Mouse (Mus musculus): ENCODE data around the gene Mpg. TPM values are rescaled to one million over a fixed set of nuclear protein-coding genes. Genes with fewer than 3 reads are reported as not detected.

Mpg gene
- polyA plus RNA-seq, 1 experiment, result 10.4 TPM

DNA sequence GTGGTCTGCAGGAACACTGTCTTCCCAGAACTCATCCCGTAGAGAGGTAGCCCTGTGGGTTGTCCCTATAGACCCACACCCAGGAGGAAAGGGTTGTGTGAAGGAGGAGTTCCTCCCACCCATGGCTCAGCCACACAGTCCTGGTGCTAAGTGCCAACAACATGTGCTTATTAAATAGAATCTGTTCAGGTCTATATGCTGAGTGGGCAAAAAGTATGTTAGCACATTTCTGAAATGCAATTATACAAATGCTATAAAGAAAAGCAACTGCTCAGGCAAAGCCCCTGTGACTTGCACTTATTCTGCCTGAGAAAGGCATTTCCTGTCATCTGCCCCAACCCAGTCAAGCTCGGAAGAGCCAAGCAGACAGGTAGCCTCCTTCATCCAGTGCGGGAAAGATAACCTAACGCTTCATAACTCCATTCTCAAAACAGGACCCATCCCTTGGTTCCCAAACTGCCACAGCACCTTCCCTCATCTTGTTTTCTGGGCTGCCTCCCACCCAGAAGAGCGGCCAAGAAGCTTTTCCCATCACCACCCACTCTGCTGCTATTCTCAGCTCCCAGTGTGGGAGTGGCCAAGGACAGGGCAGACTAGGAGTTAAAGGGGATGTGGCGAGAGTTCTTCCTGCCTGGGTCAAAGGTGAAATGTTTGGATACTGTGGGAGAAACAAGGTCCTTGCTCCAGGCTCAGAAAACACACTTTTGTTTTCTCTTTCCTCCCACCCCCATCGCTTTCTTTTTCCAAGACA, 17.1 kb downstream of the Mpg start:
- Histone ChIP-seq H3K36me3 (ENCODE audit: control insufficient read depth, insufficient read depth, low read length) (peaks cover 20% of the 10 kb centered on the region), H3K4me3 (ENCODE audit: extremely low read depth, insufficient read depth, insufficient read length) (no peak overlapping the region), H3K27me3 (ENCODE audit: control insufficient read depth, insufficient read depth, low read length) (no peaks in the 10 kb centered on the region), H3K27ac (ENCODE audit: insufficient read depth, low read length) (peak overlapping the region; percentile 2; the same call in 1 of the 2 replicates), H3K4me1 (ENCODE audit: control insufficient read depth, insufficient read depth, insufficient read length) (no peaks in the 10 kb centered on the region; the same call in 1 of the 2 replicates)
- no peak for DNase-seq (ENCODE audit: low read depth in 1 of 2, low spot score in 2 of 2)
- TF ChIP-seq POLR2A (IDR thresholded peaks at IDR 0.05; ENCODE audit: low read depth, low read length), result no peak
- no peak for TF ChIP-seq CTCF (IDR thresholded peaks at IDR 0.05; ENCODE audit: extremely low read depth, insufficient read depth, insufficient read length, insufficient replicate concordance)
- 77% methylated on average over 7 of the region's 7 CpGs for WGBS

DNA sequence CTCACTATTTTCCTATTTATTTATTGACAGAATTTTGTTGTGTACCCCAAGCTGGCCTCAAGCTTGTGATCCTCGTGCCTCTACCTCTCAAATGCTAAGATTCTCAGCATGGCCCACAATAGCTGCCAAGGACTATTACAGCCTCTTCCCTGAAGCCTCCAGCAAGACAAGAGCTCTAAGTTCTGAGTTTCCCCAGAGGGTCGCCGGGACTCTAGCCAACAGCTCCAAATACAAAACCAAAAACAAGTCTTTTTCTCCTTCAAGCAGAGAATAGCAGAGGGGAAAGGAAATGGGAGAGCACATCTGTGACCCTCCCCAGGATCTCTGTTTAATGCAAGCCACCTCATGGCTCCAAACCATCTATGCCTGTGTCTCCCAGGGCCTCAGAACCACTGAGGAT, 17.8 kb downstream of the Mpg start:
- 82% methylated on average over 3 of the region's 3 CpGs for WGBS
- H3K27ac ChIP-seq (ENCODE audit: insufficient read depth, low read length), result peak overlapping the region; percentile 25; the same call in 1 of the 2 replicates
- no peaks in the 10 kb centered on the region; the same call in 1 of the 2 replicates for H3K4me1 ChIP-seq (ENCODE audit: control insufficient read depth, insufficient read depth, insufficient read length)
- H3K36me3 ChIP-seq (ENCODE audit: control insufficient read depth, insufficient read depth, low read length), result peaks cover 20% of the 10 kb centered on the region
- H3K4me3 ChIP-seq (ENCODE audit: extremely low read depth, insufficient read depth, insufficient read length), result no peak overlapping the region
- TF ChIP-seq POLR2A (IDR thresholded peaks at IDR 0.05; ENCODE audit: low read depth, low read length) (no peak), CTCF (IDR thresholded peaks at IDR 0.05; ENCODE audit: extremely low read depth, insufficient read depth, insufficient read length, insufficient replicate concordance) (no peak)
- no peaks in the 10 kb centered on the region for H3K27me3 ChIP-seq (ENCODE audit: control insufficient read depth, insufficient read depth, low read length)
- DNase-seq (ENCODE audit: low read depth in 1 of 2, low spot score in 2 of 2), result no peak

DNA sequence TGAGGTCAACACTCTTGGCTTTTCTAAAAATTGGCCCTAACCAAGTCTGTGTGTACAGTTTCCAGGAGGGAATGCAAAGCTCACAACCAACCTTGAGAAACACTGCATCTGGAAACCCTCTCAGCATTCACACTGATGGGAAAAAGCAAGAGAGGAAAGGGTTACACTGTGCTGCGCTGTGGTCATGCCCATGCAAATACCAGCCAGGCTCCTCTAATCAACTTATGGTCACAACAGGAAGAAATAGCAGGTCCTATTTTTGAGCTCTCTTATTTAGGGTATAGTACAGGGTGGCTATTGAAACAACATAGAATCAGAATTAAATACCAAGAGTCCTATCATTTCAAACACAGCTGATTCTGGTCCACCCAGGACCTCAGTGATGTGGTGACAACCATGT, 18.3 kb downstream of the Mpg start:
- H3K27ac ChIP-seq (ENCODE audit: insufficient read depth, low read length), result peak overlapping the region; percentile 55
- WGBS, result 76% methylated on average over 1 of the region's 1 CpGs
- H3K27me3 ChIP-seq (ENCODE audit: control insufficient read depth, insufficient read depth, low read length), result no peaks in the 10 kb centered on the region
- DNase-seq (ENCODE audit: low read depth in 1 of 2, low spot score in 2 of 2), result no peak
- peaks cover 21% of the 10 kb centered on the region for H3K36me3 ChIP-seq (ENCODE audit: control insufficient read depth, insufficient read depth, low read length)
- no peak overlapping the region for H3K4me3 ChIP-seq (ENCODE audit: extremely low read depth, insufficient read depth, insufficient read length)
- no peak for TF ChIP-seq CTCF (IDR thresholded peaks at IDR 0.05; ENCODE audit: extremely low read depth, insufficient read depth, insufficient read length, insufficient replicate concordance)
- H3K4me1 ChIP-seq (ENCODE audit: control insufficient read depth, insufficient read depth, insufficient read length), result no peaks in the 10 kb centered on the region; the same call in 1 of the 2 replicates

GRCm38 (mm10) chr11:32245614-32246013, 19.3 kb downstream of the Mpg start:
- no peaks in the 10 kb centered on the region; the same call in 1 of the 2 replicates for H3K4me1 ChIP-seq (ENCODE audit: control insufficient read depth, insufficient read depth, insufficient read length)
- WGBS, result 80% methylated on average over 6 of the region's 6 CpGs
- DNase-seq (ENCODE audit: low read depth in 1 of 2, low spot score in 2 of 2), result no peak
- H3K27ac ChIP-seq (ENCODE audit: insufficient read depth, low read length), result no peak overlapping the region
- no peak for TF ChIP-seq CTCF (IDR thresholded peaks at IDR 0.05; ENCODE audit: extremely low read depth, insufficient read depth, insufficient read length, insufficient replicate concordance)
- TF ChIP-seq POLR2A (IDR thresholded peaks at IDR 0.05; ENCODE audit: low read depth, low read length), result no peak
- no peaks in the 10 kb centered on the region for H3K27me3 ChIP-seq (ENCODE audit: control insufficient read depth, insufficient read depth, low read length)
- peaks cover 26% of the 10 kb centered on the region for H3K36me3 ChIP-seq (ENCODE audit: control insufficient read depth, insufficient read depth, low read length)
- no peak overlapping the region for H3K4me3 ChIP-seq (ENCODE audit: extremely low read depth, insufficient read depth, insufficient read length)

GRCm38 (mm10) chr11:32247068-32247467, 20.8 kb downstream of the Mpg start:
- Histone ChIP-seq H3K4me3 (ENCODE audit: extremely low read depth, insufficient read depth, insufficient read length) (no peak overlapping the region), H3K27me3 (ENCODE audit: control insufficient read depth, insufficient read depth, low read length) (no peaks in the 10 kb centered on the region), H3K27ac (ENCODE audit: insufficient read depth, low read length) (0 out of 2 replicates have a peak overlapping the region, but pooled peaks have one; percentile 37), H3K36me3 (ENCODE audit: control insufficient read depth, insufficient read depth, low read length) (peaks cover 24% of the 10 kb centered on the region), H3K4me1 (ENCODE audit: control insufficient read depth, insufficient read depth, insufficient read length) (no peaks in the 10 kb centered on the region; the same call in 1 of the 2 replicates)
- DNase-seq (ENCODE audit: low read depth in 1 of 2, low spot score in 2 of 2), result no peak
- TF ChIP-seq CTCF (IDR thresholded peaks at IDR 0.05; ENCODE audit: extremely low read depth, insufficient read depth, insufficient read length, insufficient replicate concordance) (no peak), POLR2A (IDR thresholded peaks at IDR 0.05; ENCODE audit: low read depth, low read length) (no peak)

GRCm38 (mm10) chr11:32248350-32248749, 22.0 kb downstream of the Mpg start:
- Histone ChIP-seq H3K4me1 (ENCODE audit: control insufficient read depth, insufficient read depth, insufficient read length) (no peaks in the 10 kb centered on the region; the same call in 1 of the 2 replicates), H3K4me3 (ENCODE audit: extremely low read depth, insufficient read depth, insufficient read length) (no peak overlapping the region), H3K27ac (ENCODE audit: insufficient read depth, low read length) (no peak overlapping the region), H3K27me3 (ENCODE audit: control insufficient read depth, insufficient read depth, low read length) (no peaks in the 10 kb centered on the region), H3K36me3 (ENCODE audit: control insufficient read depth, insufficient read depth, low read length) (peaks cover 27% of the 10 kb centered on the region)
- 92% methylated on average over 3 of the region's 3 CpGs for WGBS
- TF ChIP-seq CTCF (IDR thresholded peaks at IDR 0.05; ENCODE audit: extremely low read depth, insufficient read depth, insufficient read length, insufficient replicate concordance) (no peak), POLR2A (IDR thresholded peaks at IDR 0.05; ENCODE audit: low read depth, low read length) (no peak)
- no peak for DNase-seq (ENCODE audit: low read depth in 1 of 2, low spot score in 2 of 2)

All from spleen, adult 2 months (tissue).